Mouse (Mus musculus): Measurements from ENCODE around the gene Fv1. TPM values are rescaled to one million over a fixed set of nuclear protein-coding genes. Genes with fewer than 3 reads are reported as not detected.

The Fv1 gene
- polyA plus RNA-seq, 1 experiment from 2014 or later: 12.9 TPM

DNA sequence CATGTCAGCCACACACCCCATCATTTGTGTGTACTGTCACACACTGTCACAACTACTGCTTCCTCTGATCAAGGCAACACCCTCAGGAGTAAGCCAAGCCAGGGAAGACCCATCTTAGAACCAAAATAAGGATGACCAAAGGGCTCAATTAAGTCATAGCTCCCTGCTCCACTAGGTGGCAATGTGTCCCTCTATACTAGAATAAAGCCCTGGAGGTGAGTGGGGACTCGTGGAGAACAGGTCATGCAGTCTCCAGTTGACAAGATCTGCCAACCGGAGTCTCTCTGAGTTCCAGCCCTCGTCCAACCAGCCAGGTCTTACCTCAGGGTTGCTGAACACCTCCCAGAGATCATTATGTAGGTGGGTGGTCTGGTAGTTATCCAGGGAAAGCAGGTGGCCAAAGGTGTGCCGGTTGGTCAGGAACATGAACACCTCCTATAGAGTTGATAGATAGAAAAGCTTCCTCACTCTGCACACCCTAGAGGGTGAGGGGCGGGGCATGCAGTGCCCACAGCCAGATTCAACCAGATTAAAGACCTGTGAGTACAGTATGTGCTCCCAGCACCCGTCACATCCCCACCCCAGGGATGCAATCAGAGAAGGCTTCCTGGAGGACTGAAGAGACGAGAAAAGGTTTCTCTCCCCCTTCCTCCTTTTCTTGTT lies 49.8 kb downstream of the Fv1 start:
- no peak overlapping the region for H3K4me2 ChIP-seq
- no peak overlapping the region for H3K27ac ChIP-seq
- 59% methylated on average over 7 of the region's 7 CpGs for WGBS
- H3K9me3 ChIP-seq (replicated peaks): no peaks in the 10 kb centered on the region
- H3K9ac ChIP-seq: no peak overlapping the region
- H3K27me3 ChIP-seq: no peaks in the 10 kb centered on the region
- H3K4me1 ChIP-seq: no peaks in the 10 kb centered on the region
- H3K4me3 ChIP-seq (replicated peaks): no peak overlapping the region
- H3K36me3 ChIP-seq: peaks cover 78% of the 10 kb centered on the region
- 0 out of 2 replicates have a peak, but pooled peaks have one; percentile 20 for ATAC-seq (replicated peaks; ENCODE audit: low FRiP score)

Other genes with a start within 250 kb of the Fv1 start
- gene Zfp979, start 226.5 kb upstream of the Fv1 start, polyA plus RNA-seq (2015; fragmentation: Nextera tagmentation; extraction: Ambion mirVana): 4.0 TPM in 2 replicates
- gene Zfp534, start 166.4 kb upstream of the Fv1 start, polyA plus RNA-seq (2015; fragmentation: Nextera tagmentation; extraction: Ambion mirVana): not detected in 2 replicates
- gene Zfp984, start 59.2 kb upstream of the Fv1 start, polyA plus RNA-seq (2015; fragmentation: Nextera tagmentation; extraction: Ambion mirVana): 8.3 and 9.1 TPM in 2 replicates
- gene Zfp933, start 20.6 kb upstream of the Fv1 start, polyA plus RNA-seq (2015; fragmentation: Nextera tagmentation; extraction: Ambion mirVana): 4.8 and 5.6 TPM in 2 replicates
- 45.2 and 51.3 TPM in 2 replicates for gene Miip, start 163 bp upstream of the Fv1 start, polyA plus RNA-seq (2015; fragmentation: Nextera tagmentation; extraction: Ambion mirVana)
- gene Mfn2, start 35.7 kb downstream of the Fv1 start, polyA plus RNA-seq (2015; fragmentation: Nextera tagmentation; extraction: Ambion mirVana): 36.9 and 39.0 TPM in 2 replicates
- 47.2 and 56.0 TPM in 2 replicates for gene Plod1, start 67.8 kb downstream of the Fv1 start, polyA plus RNA-seq (2015; fragmentation: Nextera tagmentation; extraction: Ambion mirVana)
- gene 2510039O18Rik, start 71.9 kb downstream of the Fv1 start, polyA plus RNA-seq (2015; fragmentation: Nextera tagmentation; extraction: Ambion mirVana): 15.3 and 17.0 TPM in 2 replicates
- gene Nppb, start 116.8 kb downstream of the Fv1 start, polyA plus RNA-seq (2015; fragmentation: Nextera tagmentation; extraction: Ambion mirVana): not detected in 2 replicates
- 0.31 TPM in 1 of 2 replicates, not detected in the other for gene Nppa, start 131.7 kb downstream of the Fv1 start, polyA plus RNA-seq (2015; fragmentation: Nextera tagmentation; extraction: Ambion mirVana)
- 6.4 and 6.6 TPM in 2 replicates for gene Clcn6, start 169.8 kb downstream of the Fv1 start, polyA plus RNA-seq (2015; fragmentation: Nextera tagmentation; extraction: Ambion mirVana)
- gene Mthfr, start 170.1 kb downstream of the Fv1 start, polyA plus RNA-seq (2015; fragmentation: Nextera tagmentation; extraction: Ambion mirVana): 23.6 and 24.1 TPM in 2 replicates
- 20.6 and 24.4 TPM in 2 replicates for gene Agtrap, start 219.1 kb downstream of the Fv1 start, polyA plus RNA-seq (2015; fragmentation: Nextera tagmentation; extraction: Ambion mirVana)

Measured in kidney, embryonic 15.5 days (tissue).